Mouse (Mus musculus) midbrain, embryonic 12.5 days (tissue): Measurements from ENCODE around the gene Dlgap4. TPM values are rescaled to one million over a fixed set of nuclear protein-coding genes. Genes with fewer than 3 reads are reported as not detected.

Source experiments
- ATAC-seq: fragments of 200-750 bp; cut with Nextera tagmentation; 2 replicates; pipeline ENCODE4 v1.8.0; 2017; ENCODE audit warnings: low read depth, moderate TSS enrichment, moderate library complexity; ENCODE audit not compliant: low FRiP score
- H3K27ac ChIP-seq: fragments of 300-500 bp; sonication (generic); replicated peaks from 2 replicates; pipeline ENCODE4 v1.5.1; 2016; ENCODE audit warnings: mild to moderate bottlenecking
- H3K27me3 ChIP-seq: fragments of 300-500 bp; sonication (generic); 2 replicates; pipeline ENCODE4 v1.6.1; 2016; ENCODE audit warnings: mild to moderate bottlenecking
- H3K36me3 ChIP-seq: fragments of 300-500 bp; sonication (generic); 2 replicates; pipeline ENCODE4 v1.6.1; 2016
- H3K4me1 ChIP-seq: fragments of 300-500 bp; sonication (generic); 2 replicates; pipeline ENCODE4 v1.6.1; 2016
- H3K4me2 ChIP-seq: fragments of 300-500 bp; sonication (generic); replicated peaks from 2 replicates; pipeline ENCODE4 v1.6.1; 2016; ENCODE audit warnings: mild to moderate bottlenecking, moderate library complexity
- H3K4me3 ChIP-seq: fragments of 300-500 bp; sonication (generic); 2 replicates; pipeline ENCODE4 v1.5.1; 2016; ENCODE audit warnings: mild to moderate bottlenecking
- H3K9ac ChIP-seq: fragments of 300-500 bp; sonication (generic); replicated peaks from 2 replicates; pipeline ENCODE4 v1.6.1; 2016; ENCODE audit warnings: mild to moderate bottlenecking, moderate library complexity
- H3K9me3 ChIP-seq: fragments of 300-500 bp; sonication (generic); 2 replicates; pipeline ENCODE4 v1.6.1; 2016; ENCODE audit warnings: mild to moderate bottlenecking
- WGBS: fragments of 180-500 bp; shearing (Covaris S2); methylation state at CpG from one replicate; pipeline ENCODE4 v1.1.7; 2016; 5-methylcytosine and 5-hydroxymethylcytosine counted together
- polyA plus RNA-seq: library from polyadenylated mRNA; unstranded; fragments of >200 nt; fragmentation: Nextera tagmentation; extraction: Ambion mirVana; gene quantifications from 2 replicates; pipeline ENCODE4 v1.2.1, GENCODE M21; 2016

Dlgap4 gene
- polyA plus RNA-seq, 1 experiment from 2014 or later: 190 TPM

GRCm38 (mm10) chr2:156686754-156687153 is 73.2 kb downstream of the Dlgap4 start:
- peaks cover 11% of the 10 kb centered on the region; the same call in 1 of the 2 replicates for H3K27me3 ChIP-seq
- no peak overlapping the region for H3K9ac ChIP-seq
- peaks cover 20% of the 10 kb centered on the region for H3K4me1 ChIP-seq
- no peak overlapping the region for H3K4me2 ChIP-seq
- no peaks in the 10 kb centered on the region for H3K9me3 ChIP-seq
- no peak for ATAC-seq
- no peak overlapping the region for H3K27ac ChIP-seq
- no peaks in the 10 kb centered on the region for H3K36me3 ChIP-seq
- no peak overlapping the region for H3K4me3 ChIP-seq
- 71% methylated on average over 4 of the region's 4 CpGs for WGBS

GRCm38 (mm10) chr2:156688604-156689003 is 75.1 kb downstream of the Dlgap4 start:
- H3K36me3 ChIP-seq: no peaks in the 10 kb centered on the region
- ATAC-seq: no peak
- no peaks in the 10 kb centered on the region for H3K9me3 ChIP-seq
- no peak overlapping the region for H3K27ac ChIP-seq
- no peak overlapping the region for H3K9ac ChIP-seq
- H3K4me1 ChIP-seq: peaks cover 21% of the 10 kb centered on the region
- H3K27me3 ChIP-seq: peaks cover 11% of the 10 kb centered on the region; the same call in 1 of the 2 replicates
- no peak overlapping the region for H3K4me3 ChIP-seq
- H3K4me2 ChIP-seq: peak overlapping the region; percentile 32
- 1% methylated on average over 14 of the region's 14 CpGs for WGBS

GRCm38 (mm10) chr2:156690833-156691232 is 77.3 kb downstream of the Dlgap4 start:
- whole genome bisulfite sequencing: 27% methylated on average over 2 of the region's 2 CpGs
- Histone ChIP-seq H3K4me3 (no peak overlapping the region), H3K4me1 (peaks cover 28% of the 10 kb centered on the region), H3K9ac (no peak overlapping the region), H3K27ac (no peak overlapping the region), H3K9me3 (no peaks in the 10 kb centered on the region), H3K27me3 (peaks cover 10% of the 10 kb centered on the region; the same call in 1 of the 2 replicates), H3K36me3 (no peaks in the 10 kb centered on the region), H3K4me2 (no peak overlapping the region)
- no peak for ATAC-seq

- Histone ChIP-seq H3K27me3 (0 out of 2 replicates have a peak, but pooled peaks cover 7% of the 10 kb centered on the region), H3K4me3 (no peak overlapping the region), H3K4me2 (no peak overlapping the region), H3K27ac (no peak overlapping the region), H3K36me3 (no peaks in the 10 kb centered on the region), H3K9me3 (no peaks in the 10 kb centered on the region), H3K9ac (no peak overlapping the region), H3K4me1 (peaks cover 28% of the 10 kb centered on the region)
- WGBS: 51% methylated on average over 9 of the region's 9 CpGs
- ATAC-seq: no peak
These were observed 78.2 kb downstream of the Dlgap4 start for GRCm38 (mm10) chr2:156691746-156692145.

- Histone ChIP-seq H3K27me3 (peaks cover 7% of the 10 kb centered on the region; the same call in 1 of the 2 replicates), H3K4me2 (no peak overlapping the region), H3K4me3 (no peak overlapping the region), H3K4me1 (peaks cover 25% of the 10 kb centered on the region), H3K9ac (no peak overlapping the region), H3K27ac (no peak overlapping the region), H3K36me3 (no peaks in the 10 kb centered on the region), H3K9me3 (no peaks in the 10 kb centered on the region)
- ATAC-seq: no peak
- WGBS: 56% methylated on average over 11 of the region's 11 CpGs
These were observed 79.8 kb downstream of the Dlgap4 start for GRCm38 (mm10) chr2:156693241-156693807.

- H3K4me2 ChIP-seq: no peak overlapping the region
- H3K9me3 ChIP-seq: no peaks in the 10 kb centered on the region
- H3K27ac ChIP-seq: no peak overlapping the region
- 79% methylated on average over 8 of the region's 8 CpGs for WGBS
- no peaks in the 10 kb centered on the region for H3K36me3 ChIP-seq
- H3K9ac ChIP-seq: no peak overlapping the region
- H3K4me3 ChIP-seq: no peak overlapping the region
- ATAC-seq: no peak
- H3K4me1 ChIP-seq: peaks cover 14% of the 10 kb centered on the region
- no peaks in the 10 kb centered on the region; the same call in 1 of the 2 replicates for H3K27me3 ChIP-seq
These were observed 83.8 kb downstream of the Dlgap4 start for GRCm38 (mm10) chr2:156697261-156697660.

- H3K4me1 ChIP-seq: peaks cover 11% of the 10 kb centered on the region
- no peak overlapping the region for H3K4me3 ChIP-seq
- H3K36me3 ChIP-seq: no peaks in the 10 kb centered on the region
- no peaks in the 10 kb centered on the region for H3K9me3 ChIP-seq
- H3K4me2 ChIP-seq: no peak overlapping the region
- ATAC-seq: no peak
- H3K27ac ChIP-seq: no peak overlapping the region
- no peak overlapping the region for H3K9ac ChIP-seq
- H3K27me3 ChIP-seq: peaks cover under 1% of the 10 kb centered on the region
- 74% methylated on average over 9 of the region's 9 CpGs for WGBS
These were observed 84.7 kb downstream of the Dlgap4 start for GRCm38 (mm10) chr2:156698168-156698567.

GRCm38 (mm10) chr2:156705473-156705872 is 92.0 kb downstream of the Dlgap4 start:
- H3K4me2 ChIP-seq: no peak overlapping the region
- H3K4me1 ChIP-seq: no peaks in the 10 kb centered on the region
- no peaks in the 10 kb centered on the region for H3K9me3 ChIP-seq
- no peak overlapping the region for H3K4me3 ChIP-seq
- no peak overlapping the region for H3K27ac ChIP-seq
- peaks cover 8% of the 10 kb centered on the region for H3K27me3 ChIP-seq
- no peak overlapping the region for H3K9ac ChIP-seq
- ATAC-seq: no peak; the same call in 1 of the 2 replicates
- WGBS: 24% methylated on average over 6 of the region's 6 CpGs
- no peaks in the 10 kb centered on the region for H3K36me3 ChIP-seq

GRCm38 (mm10) chr2:156716683-156717082 is 103.2 kb downstream of the Dlgap4 start:
- WGBS: 82% methylated on average over 6 of the region's 6 CpGs
- H3K4me3 ChIP-seq: no peak overlapping the region
- no peak overlapping the region for H3K4me2 ChIP-seq
- no peaks in the 10 kb centered on the region for H3K9me3 ChIP-seq
- no peak for ATAC-seq
- no peak overlapping the region for H3K27ac ChIP-seq
- no peak overlapping the region for H3K9ac ChIP-seq
- peaks cover 30% of the 10 kb centered on the region for H3K4me1 ChIP-seq
- H3K36me3 ChIP-seq: no peaks in the 10 kb centered on the region
- no peaks in the 10 kb centered on the region for H3K27me3 ChIP-seq

GRCm38 (mm10) chr2:156717320-156718281 is 104.1 kb downstream of the Dlgap4 start:
- Histone ChIP-seq H3K9me3 (no peaks in the 10 kb centered on the region), H3K4me2 (peak overlapping the region; percentile 20; the same call in 1 of the 2 replicates), H3K36me3 (no peaks in the 10 kb centered on the region), H3K4me3 (no peak overlapping the region), H3K9ac (no peak overlapping the region; the same call in 1 of the 2 replicates), H3K4me1 (peaks cover 38% of the 10 kb centered on the region), H3K27me3 (no peaks in the 10 kb centered on the region), H3K27ac (0 out of 2 replicates have a peak overlapping the region, but pooled peaks have one; percentile 35)
- 24% methylated on average over 17 of the region's 17 CpGs for WGBS
- ATAC-seq: no peak

- H3K9me3 ChIP-seq: no peaks in the 10 kb centered on the region
- no peak overlapping the region for H3K27ac ChIP-seq
- WGBS: 73% methylated on average over 5 of the region's 5 CpGs
- peaks cover 49% of the 10 kb centered on the region for H3K4me1 ChIP-seq
- H3K36me3 ChIP-seq: no peaks in the 10 kb centered on the region
- ATAC-seq: no peak
- no peak overlapping the region for H3K4me3 ChIP-seq
- H3K27me3 ChIP-seq: no peaks in the 10 kb centered on the region
- H3K9ac ChIP-seq: no peak overlapping the region
- H3K4me2 ChIP-seq: no peak overlapping the region
These were observed 105.3 kb downstream of the Dlgap4 start for GRCm38 (mm10) chr2:156718793-156719192.
